Mouse (Mus musculus): ENCODE measurements around the gene Hmgcll1. TPM values are rescaled to one million over a fixed set of nuclear protein-coding genes. Genes with fewer than 3 reads are reported as not detected.
A peak's percentile ranks its signal among the peaks of the same experiment; 100 is the strongest.
"Not testable (repeated sequence)": the region's sequence is repeated elsewhere in the genome, so short reads cannot be mapped to it uniquely, and the experiment has no call there.

Hmgcll1 gene
- polyA plus RNA-seq, 1 experiment from 2014 or later: 14.9 TPM

DNA sequence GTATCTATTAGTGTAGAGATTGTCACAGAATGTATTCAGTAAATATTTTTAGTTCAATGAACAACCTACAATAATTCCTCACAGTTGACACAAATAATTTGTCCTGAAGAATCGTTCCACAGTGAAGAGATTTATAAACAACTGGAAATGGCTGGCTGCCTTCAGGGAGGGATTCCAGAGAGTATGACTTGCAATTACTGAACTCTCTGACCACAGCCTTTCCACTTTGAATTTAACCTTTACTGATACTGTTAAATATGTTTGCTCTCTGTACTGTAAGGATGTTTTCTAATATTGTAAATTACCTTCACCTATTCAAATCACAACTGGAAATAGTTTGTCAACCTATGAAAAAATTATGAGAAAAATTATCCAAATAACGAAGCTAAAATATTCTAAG is 76.9 kb downstream of the Hmgcll1 start:
- H3K4me3 ChIP-seq: no peak overlapping the region
- H3K4me1 ChIP-seq: no peaks in the 10 kb centered on the region
- no peak overlapping the region for H3K4me2 ChIP-seq (replicated peaks)
- no peaks in the 10 kb centered on the region for H3K9me3 ChIP-seq
- 78% methylated on average over 2 of the region's 2 CpGs for WGBS
- H3K9ac ChIP-seq (replicated peaks): no peak overlapping the region
- H3K27ac ChIP-seq (replicated peaks): no peak overlapping the region
- ATAC-seq (replicated peaks): no peak
- no peaks in the 10 kb centered on the region for H3K27me3 ChIP-seq
- H3K36me3 ChIP-seq: no peaks in the 10 kb centered on the region

GRCm38 (mm10) chr9:76097221-76097620 is 82.6 kb downstream of the Hmgcll1 start:
- H3K4me3 ChIP-seq: no peak overlapping the region
- no peak for ATAC-seq (replicated peaks)
- H3K4me1 ChIP-seq: no peaks in the 10 kb centered on the region
- WGBS: 93% methylated on average over 5 of the region's 5 CpGs
- H3K27ac ChIP-seq (replicated peaks): no peak overlapping the region
- H3K27me3 ChIP-seq: no peaks in the 10 kb centered on the region
- no peak overlapping the region for H3K4me2 ChIP-seq (replicated peaks)
- no peak overlapping the region for H3K9ac ChIP-seq (replicated peaks)
- H3K9me3 ChIP-seq: no peaks in the 10 kb centered on the region
- no peaks in the 10 kb centered on the region for H3K36me3 ChIP-seq

DNA sequence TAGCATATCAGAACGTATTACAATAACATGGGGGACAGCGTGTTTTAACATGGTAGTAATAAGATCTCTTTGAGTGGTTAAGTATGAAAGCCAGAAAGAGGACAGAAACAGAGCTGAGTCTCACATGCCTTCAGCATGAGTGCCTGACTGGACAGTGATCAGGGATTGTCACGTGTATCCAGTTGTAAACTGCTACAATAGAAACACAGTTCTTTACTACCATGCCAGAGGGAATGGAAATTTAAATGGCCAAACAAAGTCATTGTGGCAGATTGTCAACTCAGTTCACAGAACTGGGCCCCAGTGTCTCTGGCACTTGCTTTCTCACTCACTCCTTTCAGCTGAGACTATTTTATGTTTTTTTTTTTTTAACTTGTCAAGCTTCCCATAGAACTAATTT is 85.3 kb downstream of the Hmgcll1 start:
- H3K4me1 ChIP-seq: no peaks in the 10 kb centered on the region
- H3K9me3 ChIP-seq: no peaks in the 10 kb centered on the region

GRCm38 (mm10) chr9:76104416-76104815 is 89.8 kb downstream of the Hmgcll1 start:
- H3K27me3 ChIP-seq; H3K4me1 ChIP-seq; ATAC-seq (replicated peaks); H3K9me3 ChIP-seq; H3K36me3 ChIP-seq; H3K27ac ChIP-seq (replicated peaks); H3K4me2 ChIP-seq (replicated peaks); H3K4me3 ChIP-seq; H3K9ac ChIP-seq (replicated peaks): not testable (repeated sequence)
- WGBS: 70% methylated on average over 1 of the region's 1 CpGs

More for the DNA sequence above, 85.3 kb downstream of the Hmgcll1 start:
- H3K4me2 ChIP-seq (replicated peaks): no peak overlapping the region
- no peaks in the 10 kb centered on the region for H3K36me3 ChIP-seq
- no peak overlapping the region for H3K27ac ChIP-seq (replicated peaks)
- H3K9ac ChIP-seq (replicated peaks): no peak overlapping the region
- no peak for ATAC-seq (replicated peaks)
- no peaks in the 10 kb centered on the region for H3K27me3 ChIP-seq
- 85% methylated on average over 3 of the region's 3 CpGs for WGBS
- H3K4me3 ChIP-seq: no peak overlapping the region

GRCm38 (mm10) chr9:76104846-76105245 is 90.2 kb downstream of the Hmgcll1 start:
- 90% methylated on average over 5 of the region's 5 CpGs for WGBS
- H3K36me3 ChIP-seq: no peaks in the 10 kb centered on the region
- H3K27ac ChIP-seq (replicated peaks): no peak overlapping the region
- H3K9ac ChIP-seq (replicated peaks): no peak overlapping the region
- no peak overlapping the region for H3K4me3 ChIP-seq
- no peak for ATAC-seq (replicated peaks)
- H3K9me3 ChIP-seq: no peaks in the 10 kb centered on the region
- no peak overlapping the region for H3K4me2 ChIP-seq (replicated peaks)
- no peaks in the 10 kb centered on the region for H3K4me1 ChIP-seq
- no peaks in the 10 kb centered on the region for H3K27me3 ChIP-seq

DNA sequence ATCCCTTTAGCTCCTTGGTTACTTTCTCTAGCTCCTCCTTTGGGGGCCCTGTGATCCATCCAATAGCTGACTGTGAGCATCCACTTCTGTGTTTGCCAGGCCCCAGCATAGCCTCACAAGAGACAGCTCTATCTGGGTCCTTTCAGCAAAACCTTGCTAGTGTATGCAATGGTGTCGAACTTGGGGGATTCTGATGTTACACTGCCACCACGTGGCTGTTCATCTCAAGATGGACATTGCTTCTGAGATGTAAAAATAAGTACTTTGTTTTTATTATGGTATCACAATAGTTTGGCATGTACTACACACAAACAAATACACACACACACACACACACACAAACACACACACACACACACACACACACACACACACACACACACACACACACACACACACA is 108.2 kb downstream of the Hmgcll1 start:
- not testable (repeated sequence) for H3K9me3 ChIP-seq; H3K9ac ChIP-seq (replicated peaks); H3K4me2 ChIP-seq (replicated peaks); H3K36me3 ChIP-seq; H3K4me1 ChIP-seq; H3K4me3 ChIP-seq; H3K27ac ChIP-seq (replicated peaks); H3K27me3 ChIP-seq
- 3% methylated on average over 2 of the region's 2 CpGs for WGBS
- peak; percentile 73; the same call in 1 of the 2 replicates for ATAC-seq (replicated peaks)

DNA sequence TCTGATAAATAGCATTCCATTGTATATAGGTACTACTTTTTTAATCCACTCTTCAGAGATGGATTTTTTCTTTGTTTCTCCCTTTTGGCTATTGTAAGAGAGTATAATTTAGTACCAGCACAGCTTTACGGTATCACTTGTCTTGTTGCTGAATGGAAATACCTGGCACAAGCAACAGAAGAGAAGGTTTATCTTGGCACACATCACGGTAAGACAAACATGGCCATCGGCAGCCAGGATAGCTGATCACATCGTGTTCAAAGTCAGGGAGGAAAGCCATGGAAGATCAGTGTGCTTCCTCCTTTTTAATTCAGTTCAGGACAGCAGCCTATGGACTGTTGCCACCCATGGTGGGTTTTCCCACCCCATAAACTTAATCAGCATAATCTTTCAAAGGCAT is 109.6 kb downstream of the Hmgcll1 start:
- ATAC-seq (replicated peaks): no peak
- Histone ChIP-seq H3K9me3 (no peaks in the 10 kb centered on the region), H3K9ac (replicated peaks) (no peak overlapping the region), H3K4me3 (no peak overlapping the region), H3K4me2 (replicated peaks) (no peak overlapping the region), H3K27me3 (no peaks in the 10 kb centered on the region), H3K27ac (replicated peaks) (no peak overlapping the region), H3K4me1 (no peaks in the 10 kb centered on the region), H3K36me3 (no peaks in the 10 kb centered on the region)
- WGBS: 78% methylated on average over 4 of the region's 4 CpGs

DNA sequence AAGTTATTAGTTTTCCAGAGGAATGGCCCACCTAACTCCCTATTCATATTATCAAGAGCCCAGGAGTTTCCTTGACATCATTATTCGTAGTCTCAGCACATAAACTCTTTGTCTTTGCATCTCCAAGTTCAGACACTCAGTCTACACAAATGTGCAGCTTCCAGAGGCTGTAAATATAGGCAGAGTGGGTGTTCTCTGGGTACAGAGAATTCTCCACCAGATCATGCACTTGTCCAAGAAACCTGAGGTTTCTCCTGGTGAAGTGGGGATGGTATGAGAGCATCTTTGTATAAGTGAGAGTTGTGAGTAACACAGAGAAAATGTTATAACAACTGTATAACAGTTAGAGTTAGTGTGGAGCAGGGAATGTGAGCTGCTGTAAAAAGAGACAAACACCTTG is 114.7 kb downstream of the Hmgcll1 start:
- H3K27ac ChIP-seq (replicated peaks): no peak overlapping the region
- no peaks in the 10 kb centered on the region for H3K27me3 ChIP-seq
- H3K36me3 ChIP-seq: no peaks in the 10 kb centered on the region
- no peak overlapping the region for H3K4me3 ChIP-seq
- no peaks in the 10 kb centered on the region for H3K4me1 ChIP-seq
- no peak overlapping the region for H3K4me2 ChIP-seq (replicated peaks)
- no peak overlapping the region for H3K9ac ChIP-seq (replicated peaks)
- no peak for ATAC-seq (replicated peaks)
- 62% methylated on average over 1 of the region's 1 CpGs for WGBS
- H3K9me3 ChIP-seq: no peaks in the 10 kb centered on the region

- H3K27ac ChIP-seq (replicated peaks): no peak overlapping the region
- no peaks in the 10 kb centered on the region for H3K9me3 ChIP-seq
- H3K27me3 ChIP-seq: no peaks in the 10 kb centered on the region
- no peak overlapping the region for H3K9ac ChIP-seq (replicated peaks)
- no peak for ATAC-seq (replicated peaks)
- WGBS: 79% methylated on average over 6 of the region's 6 CpGs
- no peaks in the 10 kb centered on the region for H3K36me3 ChIP-seq
- H3K4me2 ChIP-seq (replicated peaks): no peak overlapping the region
- H3K4me3 ChIP-seq: no peak overlapping the region
- 0 out of 2 replicates have a peak, but pooled peaks cover 3% of the 10 kb centered on the region for H3K4me1 ChIP-seq
Observed at GRCm38 (mm10) chr9:76134042-76134441, 119.4 kb downstream of the Hmgcll1 start.

- Histone ChIP-seq H3K4me1 (0 out of 2 replicates have a peak, but pooled peaks cover 3% of the 10 kb centered on the region), H3K27ac (replicated peaks) (no peak overlapping the region; the same call in 1 of the 2 replicates), H3K4me2 (replicated peaks) (no peak overlapping the region), H3K4me3 (no peak overlapping the region), H3K27me3 (no peaks in the 10 kb centered on the region), H3K9me3 (no peaks in the 10 kb centered on the region), H3K9ac (replicated peaks) (no peak overlapping the region), H3K36me3 (no peaks in the 10 kb centered on the region)
- 30% methylated on average over 3 of the region's 3 CpGs for WGBS
- ATAC-seq (replicated peaks): peak; percentile 87
Observed at GRCm38 (mm10) chr9:76138378-76139109, 123.9 kb downstream of the Hmgcll1 start.

DNA sequence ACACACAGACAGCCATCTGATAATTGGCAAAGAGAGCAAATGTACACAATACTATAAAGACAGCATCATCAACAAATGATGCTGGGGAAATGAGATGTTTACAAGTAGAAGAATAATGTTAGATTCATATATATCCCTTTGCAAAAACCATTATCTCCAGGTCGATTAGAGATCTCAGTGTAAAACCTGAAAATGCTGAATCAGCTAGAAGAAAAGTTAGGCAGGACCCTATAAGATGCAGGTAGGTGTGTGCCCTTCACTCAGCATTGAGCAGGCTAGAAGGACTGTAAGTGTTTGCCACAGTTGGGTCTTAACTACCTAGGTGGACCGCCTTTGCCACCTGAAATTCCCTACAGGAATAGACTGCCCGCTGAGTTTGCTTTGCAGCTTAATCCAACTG is 130.9 kb downstream of the Hmgcll1 start:
- Histone ChIP-seq H3K27ac (replicated peaks) (no peak overlapping the region), H3K36me3 (no peaks in the 10 kb centered on the region), H3K4me3 (no peak overlapping the region), H3K9me3 (no peaks in the 10 kb centered on the region), H3K4me1 (no peaks in the 10 kb centered on the region), H3K27me3 (no peaks in the 10 kb centered on the region), H3K4me2 (replicated peaks) (no peak overlapping the region), H3K9ac (replicated peaks) (no peak overlapping the region)
- WGBS: 42% methylated on average over 3 of the region's 3 CpGs
- ATAC-seq (replicated peaks): no peak

GRCm38 (mm10) chr9:76162446-76162845 is 147.8 kb downstream of the Hmgcll1 start:
- WGBS: 68% methylated on average over 8 of the region's 8 CpGs
- H3K4me2 ChIP-seq (replicated peaks): no peak overlapping the region
- no peak for ATAC-seq (replicated peaks)

GRCm38 (mm10) chr9:76168355-76168754 is 153.7 kb downstream of the Hmgcll1 start:
- no peaks in the 10 kb centered on the region for H3K9me3 ChIP-seq
- no peaks in the 10 kb centered on the region for H3K27me3 ChIP-seq
- ATAC-seq (replicated peaks): no peak
- H3K4me1 ChIP-seq: no peaks in the 10 kb centered on the region
- no peak overlapping the region for H3K27ac ChIP-seq (replicated peaks)
- H3K9ac ChIP-seq (replicated peaks): no peak overlapping the region
- no peaks in the 10 kb centered on the region for H3K36me3 ChIP-seq
- no peak overlapping the region for H3K4me2 ChIP-seq (replicated peaks)
- H3K4me3 ChIP-seq: no peak overlapping the region
- 65% methylated on average over 3 of the region's 3 CpGs for WGBS

More at GRCm38 (mm10) chr9:76162446-76162845, 147.8 kb downstream of the Hmgcll1 start:
- Histone ChIP-seq H3K4me1 (no peaks in the 10 kb centered on the region), H3K4me3 (no peak overlapping the region), H3K27me3 (no peaks in the 10 kb centered on the region), H3K27ac (replicated peaks) (no peak overlapping the region), H3K36me3 (no peaks in the 10 kb centered on the region), H3K9me3 (no peaks in the 10 kb centered on the region), H3K9ac (replicated peaks) (no peak overlapping the region)

Data from forebrain, embryonic 15.5 days (tissue).